Mouse (Mus musculus) ES-E14 (cell line): Measurements from ENCODE around the gene Cacng3. TPM values are rescaled to one million over a fixed set of nuclear protein-coding genes. Genes with fewer than 3 reads are reported as not detected.

Experiments
- DNase-seq: peaks from one replicate; pipeline ENCODE4 v3.0.0-alpha.2; 2013; ENCODE audit warnings: low read depth, low spot score
- H3K27ac ChIP-seq: 2 replicates; pipeline ENCODE4 v1.5.1; 2012; ENCODE audit warnings: low read depth, mild to moderate bottlenecking, low read length, moderate library complexity, mixed read lengths; ENCODE audit not compliant: poor library complexity, insufficient read depth, severe bottlenecking
- H3K36me3 ChIP-seq: 2 replicates; pipeline ENCODE4 v1.6.1; 2012; ENCODE audit warnings: mild to moderate bottlenecking, low read length, moderate library complexity, mixed read lengths; ENCODE audit not compliant: control insufficient read depth, poor library complexity, insufficient read depth, severe bottlenecking
- H3K4me1 ChIP-seq, 2 experiments: fragments of 150-350 bp in 1 of 2; sonication (generic) in 1 of 2; 2 replicates each; pipeline ENCODE4 v1.6.1; 2012; ENCODE audit warnings: low read length in 2 of 2, mild to moderate bottlenecking in 1 of 2, mixed read lengths in 1 of 2; ENCODE audit not compliant: control insufficient read depth in 2 of 2, insufficient read depth in 2 of 2, poor library complexity in 1 of 2
- H3K4me3 ChIP-seq, 2 experiments: fragments of 150-350 bp in 1 of 2; sonication (generic) in 1 of 2; 2 replicates each; pipeline ENCODE4 v1.5.1; 2012; ENCODE audit warnings: low read length in 2 of 2, low read depth in 1 of 2, mild to moderate bottlenecking in 1 of 2, mixed read lengths in 1 of 2; ENCODE audit not compliant: insufficient read depth in 1 of 2, poor library complexity in 1 of 2, severe bottlenecking in 1 of 2
- H3K9ac ChIP-seq: 2 replicates; pipeline ENCODE4 v1.6.1; 2012; ENCODE audit warnings: low read depth, mild to moderate bottlenecking, low read length, mixed read lengths; ENCODE audit not compliant: poor library complexity, insufficient read depth, severe bottlenecking
- H3K9me3 ChIP-seq: fragments of 150-350 bp; sonication (generic); 2 replicates; pipeline ENCODE4 v1.6.1; 2012; ENCODE audit warnings: low read depth, mild to moderate bottlenecking, low read length; ENCODE audit not compliant: control insufficient read depth, insufficient read depth
- CHD2 ChIP-seq: IDR thresholded peaks from 2 replicates; pipeline ENCODE4 v1.6.1; 2014; ENCODE audit warnings: mild to moderate bottlenecking, low read depth, low read length, inconsistent platforms
- in situ Hi-C, 2 experiments: fragments of 600-800 bp; cut with MboI; formaldehyde crosslinking; loops; one replicate each; pipeline ENCODE4 v1.15.1; 2025; ENCODE audit warnings: low sequenced_read_pairs in 2 of 2, inconsistent platforms in 1 of 2; ENCODE audit not compliant: unreplicated experiment in 2 of 2
- total RNA-seq: library from RNA; depleted of rRNA; stranded (reverse); fragments of 300-350 nt; gene quantifications from 2 replicates; pipeline ENCODE4 v1.2.3, GENCODE M21; 2012

Gene Cacng3
- total RNA-seq, 1 experiment: not detected

- Histone ChIP-seq H3K9me3 (no peaks in the 10 kb centered on the region), H3K9ac (no peak overlapping the region), H3K4me3 (no peak overlapping the region), H3K4me1 (peaks cover 3 to 5% of the 10 kb centered on the region in 2 experiments; a peak in 3 of 4 replicates), H3K27ac (no peak overlapping the region), H3K36me3 (no peaks in the 10 kb centered on the region)
- DNase-seq: no peak
- TF ChIP-seq CHD2: no peak
- in situ Hi-C loops: no loop called here
Observed at GRCm38 (mm10) chr7:122817565-122817964, 147.3 kb downstream of the Cacng3 start.
